Mouse (Mus musculus): Measurements from ENCODE around the gene Tssc4.

DNA sequence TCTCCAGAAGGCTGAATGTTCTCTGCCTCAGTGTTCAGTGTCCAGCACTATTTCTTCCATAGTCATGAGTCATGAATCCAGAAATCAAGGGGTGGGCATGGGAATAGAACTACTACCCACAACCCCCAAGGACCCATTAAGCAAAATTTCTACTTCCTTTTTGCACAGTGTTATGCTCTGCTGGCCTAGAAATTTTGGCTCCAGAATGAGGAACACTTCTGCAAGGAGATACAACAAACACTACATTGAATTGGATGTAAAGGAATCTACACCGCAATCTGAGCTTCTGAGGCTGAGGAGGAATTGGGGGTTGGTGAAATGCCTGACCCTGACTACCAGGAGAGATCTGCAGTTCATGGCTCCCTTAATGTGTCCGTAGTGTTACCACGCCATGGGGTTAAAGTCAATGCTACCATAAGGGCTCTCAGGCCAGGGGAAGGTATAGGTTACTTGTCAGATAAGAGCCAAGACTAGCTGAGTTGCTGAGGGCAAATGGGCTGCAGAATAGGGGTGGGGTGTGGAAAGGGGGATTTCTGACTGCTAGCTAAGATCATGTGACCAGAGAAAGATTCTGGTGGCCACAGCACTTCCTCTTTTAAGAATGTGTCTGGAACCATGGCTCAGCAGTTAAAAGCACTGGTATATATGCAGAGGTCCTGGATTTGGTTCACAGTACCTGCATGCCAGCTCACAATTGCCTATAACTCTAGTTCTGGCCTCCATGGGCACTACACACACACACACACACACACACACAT, 30.7 kb upstream of the Tssc4 start:
- TF ChIP-seq CTCF (IDR thresholded peaks at IDR 0.05; ENCODE audit: low read depth) (no peak), EP300 (IDR thresholded peaks at IDR 0.05; ENCODE audit: low read depth) (no peak)

Measured in heart, postnatal 0 days (tissue).